Mouse (Mus musculus): Measurements from ENCODE around the gene Gm48552. TPM values are rescaled to one million over a fixed set of nuclear protein-coding genes. Genes with fewer than 3 reads are reported as not detected.

Gm48552 gene
- total and polyA plus RNA-seq, 3 experiments = 0.46 to 1.1 (median 0.98) TPM

DNA sequence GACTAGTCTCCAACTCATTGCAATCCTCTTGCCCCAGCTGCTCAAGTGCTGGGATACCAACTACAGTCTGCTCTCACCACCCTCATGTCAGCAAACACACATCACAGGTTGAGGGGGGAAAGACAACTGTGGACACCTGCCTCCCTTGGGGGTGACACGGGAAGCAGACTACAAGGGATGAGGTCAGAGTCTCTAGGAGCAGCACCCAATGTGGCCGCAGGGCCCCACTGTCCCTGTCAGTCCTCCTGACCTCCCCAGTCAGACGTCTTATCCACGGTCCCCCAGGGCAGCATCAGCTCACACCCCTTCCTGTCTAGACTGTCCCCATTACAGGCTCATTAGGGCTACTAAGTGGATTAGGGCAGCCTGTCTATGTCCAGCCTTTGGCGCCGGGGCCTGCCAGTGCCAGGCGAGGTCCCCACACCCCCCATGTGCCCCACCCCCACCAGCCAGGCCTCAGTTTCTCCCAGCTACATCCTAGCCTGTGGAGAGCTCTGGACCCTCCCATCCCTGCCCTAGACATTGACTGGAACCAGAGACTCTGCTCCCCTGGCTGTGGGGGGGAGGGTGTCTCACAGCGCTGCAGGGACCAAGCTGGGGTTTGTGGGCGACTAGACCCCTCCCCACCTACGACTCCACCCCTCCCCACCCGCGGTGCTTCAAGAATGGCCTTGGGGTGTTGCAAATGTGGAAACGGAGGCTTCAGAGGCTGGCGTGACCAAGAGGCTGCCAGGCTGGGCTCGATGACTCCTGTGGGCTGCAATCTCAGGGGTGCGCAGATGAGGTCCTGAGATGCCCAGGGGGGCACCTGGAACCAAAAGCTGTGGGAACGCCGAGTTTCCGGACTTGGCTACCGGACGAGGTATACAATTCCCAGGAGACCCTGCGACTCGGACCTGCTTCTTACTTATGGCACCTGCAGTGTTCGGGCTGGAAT is 18.0 kb downstream of the Gm48552 start:
- Histone ChIP-seq H3K27ac (ENCODE audit: insufficient read depth, low read depth) (peak overlapping the region; percentile 59), H3K4me1 (ENCODE audit: control insufficient read depth in 1 of 2, insufficient read depth in 2 of 2) (peaks cover 43 to 68% of the 10 kb centered on the region in 2 experiments), H3K4me3 (replicated peaks in 1 of 3; ENCODE audit: low read depth in 2 of 3, low read length in 2 of 3, poor library complexity in 1 of 3) (no peak overlapping the region), H3K79me2 (replicated peaks; ENCODE audit: control insufficient read depth, extremely low read depth, insufficient read depth, poor library complexity, severe bottlenecking) (no peaks in the 10 kb centered on the region), H3K36me3 (replicated peaks in 1 of 2; ENCODE audit: control insufficient read depth in 1 of 2, insufficient read depth in 1 of 2, low read length in 1 of 2) (peaks cover 53 to 59% of the 10 kb centered on the region in 2 experiments), H3K9me3 (replicated peaks; ENCODE audit: low read length) (no peaks in the 10 kb centered on the region), H3K4me2 (ENCODE audit: insufficient read depth, low read depth, poor library complexity, severe bottlenecking) (no peak overlapping the region), H3K9ac (ENCODE audit: insufficient read depth, low read depth) (no peak overlapping the region), H3K27me3 (replicated peaks) (no peaks in the 10 kb centered on the region)
- TF ChIP-seq PAX5 (IDR thresholded peaks at IDR 0.05; ENCODE audit: low read length) (no peak), TBP (conservative IDR thresholded peaks at IDR 0.05; ENCODE audit: low read depth, low read length) (no peak), CTCF (conservative IDR thresholded peaks at IDR 0.05 in 1 of 2, IDR thresholded peaks at IDR 0.05 in 1 of 2; ENCODE audit: low read depth in 2 of 2, low read length in 2 of 2) (no peak), E2F4 (IDR thresholded peaks at IDR 0.05; ENCODE audit: insufficient replicate concordance, low read depth, low read length) (no peak), JUN (IDR thresholded peaks at IDR 0.05; ENCODE audit: insufficient read depth, low read depth, low read length) (no peak), USF2 (conservative IDR thresholded peaks at IDR 0.05; ENCODE audit: low read depth, low read length) (no peak), NRF1 (IDR thresholded peaks at IDR 0.05; ENCODE audit: low read depth, low read length) (no peak), POLR2AphosphoS2 (IDR thresholded peaks at IDR 0.05; ENCODE audit: low read depth, low read length) (no peak), UBTF (IDR thresholded peaks at IDR 0.05; ENCODE audit: low read depth, low read length) (no peak), HCFC1 (IDR thresholded peaks at IDR 0.05; ENCODE audit: low read depth, low read length) (no peak)
- no peak for DNase-seq (ENCODE audit: extremely low read depth)
- dilution Hi-C loops (cut with MboI; ENCODE audit: extremely low pct_ligation_motif_present, extremely low pct_unique_long_range_greater_than_20kb, low sequenced_read_pairs) (no loop called here), in situ Hi-C loops (cut with MboI; ENCODE audit: low pct_ligation_motif_present, low pct_unique_long_range_greater_than_20kb, low sequenced_read_pairs) (loop anchor here (5.0 kb wide), 1 partner anchor 36 kb away; no protein-coding TSS in a partner anchor)

DNA sequence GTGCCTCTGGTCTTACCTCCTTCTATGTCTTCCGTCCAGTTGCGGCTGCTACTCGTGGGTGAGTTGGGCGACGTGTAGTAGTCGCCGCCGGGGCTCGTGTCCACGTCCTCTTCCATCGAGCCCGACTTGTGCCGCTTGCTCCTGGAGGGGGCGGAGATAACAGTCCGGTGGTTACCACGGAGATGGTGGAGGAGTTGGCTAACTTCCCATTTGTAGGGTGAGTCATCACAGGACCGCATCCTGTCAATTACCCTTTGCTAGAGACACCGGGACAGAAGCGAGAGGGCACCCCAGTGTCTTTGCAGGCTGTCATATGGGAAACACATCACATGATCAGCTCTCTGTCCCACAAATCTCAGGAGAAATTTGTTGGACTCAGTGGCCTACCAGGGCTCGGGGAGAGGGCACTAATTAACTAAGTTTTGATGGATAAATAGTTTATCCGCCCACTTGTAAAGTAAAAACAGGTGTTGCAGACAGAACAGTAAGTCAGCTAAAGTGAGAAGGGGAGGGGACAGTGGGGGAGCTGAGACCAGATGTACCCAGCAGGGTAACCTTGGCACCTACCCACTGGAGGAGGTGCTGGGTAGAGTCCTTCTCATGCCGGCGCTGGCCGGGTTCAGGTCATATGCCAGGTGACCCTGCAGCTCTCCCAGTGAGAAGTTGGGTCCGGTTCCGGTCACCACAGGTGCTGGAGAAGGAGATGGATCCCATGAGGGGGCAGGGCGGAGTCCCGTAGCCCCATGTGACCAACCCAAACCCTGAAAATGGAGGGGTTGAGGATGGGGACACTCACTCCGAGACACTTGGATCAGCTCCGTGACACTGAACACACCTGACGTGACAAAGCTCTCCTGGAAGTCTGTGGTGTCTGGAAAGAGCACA is 19.0 kb downstream of the Gm48552 start:
- Histone ChIP-seq H3K27ac (ENCODE audit: insufficient read depth, low read depth) (no peak overlapping the region), H3K36me3 (replicated peaks in 1 of 2; ENCODE audit: control insufficient read depth in 1 of 2, insufficient read depth in 1 of 2, low read length in 1 of 2) (peaks cover 47 to 60% of the 10 kb centered on the region in 2 experiments), H3K4me1 (ENCODE audit: control insufficient read depth in 1 of 2, insufficient read depth in 2 of 2) (peaks cover 53 to 74% of the 10 kb centered on the region in 2 experiments), H3K4me2 (ENCODE audit: insufficient read depth, low read depth, poor library complexity, severe bottlenecking) (no peak overlapping the region), H3K79me2 (replicated peaks; ENCODE audit: control insufficient read depth, extremely low read depth, insufficient read depth, poor library complexity, severe bottlenecking) (no peaks in the 10 kb centered on the region), H3K27me3 (replicated peaks) (no peaks in the 10 kb centered on the region), H3K9me3 (replicated peaks; ENCODE audit: low read length) (no peaks in the 10 kb centered on the region), H3K4me3 (replicated peaks in 1 of 3; ENCODE audit: low read depth in 2 of 3, low read length in 2 of 3, poor library complexity in 1 of 3) (no peak overlapping the region), H3K9ac (ENCODE audit: insufficient read depth, low read depth) (no peak overlapping the region)
- in situ Hi-C loops (cut with MboI; ENCODE audit: low pct_ligation_motif_present, low pct_unique_long_range_greater_than_20kb, low sequenced_read_pairs) (loop anchor here (5.0 kb wide), 1 partner anchor 35 kb away; no protein-coding TSS in a partner anchor), dilution Hi-C loops (cut with MboI; ENCODE audit: extremely low pct_ligation_motif_present, extremely low pct_unique_long_range_greater_than_20kb, low sequenced_read_pairs) (no loop called here)
- TF ChIP-seq ZNF384 (IDR thresholded peaks at IDR 0.05; ENCODE audit: low read depth, low read length) = no peak
- no peak for TF ChIP-seq POLR2A (IDR thresholded peaks at IDR 0.05; ENCODE audit: low read depth, low read length)
- no peak for TF ChIP-seq JUN (IDR thresholded peaks at IDR 0.05; ENCODE audit: insufficient read depth, low read depth, low read length)
- TF ChIP-seq USF2 (conservative IDR thresholded peaks at IDR 0.05; ENCODE audit: low read depth, low read length) = no peak
- TF ChIP-seq ETS1 (conservative IDR thresholded peaks at IDR 0.05; ENCODE audit: low read depth, low read length) = no peak
- TF ChIP-seq POLR2AphosphoS2 (IDR thresholded peaks at IDR 0.05; ENCODE audit: low read depth, low read length) = no peak
- no peak for TF ChIP-seq ZKSCAN1 (IDR thresholded peaks at IDR 0.05; ENCODE audit: borderline replicate concordance, low read depth, low read length)
- no peak for TF ChIP-seq RCOR1 (conservative IDR thresholded peaks at IDR 0.05; ENCODE audit: low read depth, low read length)
- no peak for TF ChIP-seq NRF1 (IDR thresholded peaks at IDR 0.05; ENCODE audit: low read depth, low read length)
- TF ChIP-seq SMC3 (IDR thresholded peaks at IDR 0.05; ENCODE audit: low read depth, low read length) = no peak
- TF ChIP-seq RAD21 (IDR thresholded peaks at IDR 0.05; ENCODE audit: low read depth, low read length) = no peak
- no peak for TF ChIP-seq CHD2 (IDR thresholded peaks at IDR 0.05; ENCODE audit: low read length)
- no peak for TF ChIP-seq MAZ (IDR thresholded peaks at IDR 0.05; ENCODE audit: low read depth, low read length)
- TF ChIP-seq HCFC1 (IDR thresholded peaks at IDR 0.05; ENCODE audit: low read depth, low read length) = no peak
- TF ChIP-seq EP300 (IDR thresholded peaks at IDR 0.05; ENCODE audit: low read length) = no peak
- no peak for TF ChIP-seq ZMIZ1 (IDR thresholded peaks at IDR 0.05; ENCODE audit: low read depth, low read length)
- no peak for TF ChIP-seq KAT2A (IDR thresholded peaks at IDR 0.05; ENCODE audit: insufficient replicate concordance, low read length)
- DNase-seq (ENCODE audit: extremely low read depth) = peak; percentile 71
